Mouse (Mus musculus): ENCODE results near the gene Mpzl1.

Gene Mpzl1

DNA sequence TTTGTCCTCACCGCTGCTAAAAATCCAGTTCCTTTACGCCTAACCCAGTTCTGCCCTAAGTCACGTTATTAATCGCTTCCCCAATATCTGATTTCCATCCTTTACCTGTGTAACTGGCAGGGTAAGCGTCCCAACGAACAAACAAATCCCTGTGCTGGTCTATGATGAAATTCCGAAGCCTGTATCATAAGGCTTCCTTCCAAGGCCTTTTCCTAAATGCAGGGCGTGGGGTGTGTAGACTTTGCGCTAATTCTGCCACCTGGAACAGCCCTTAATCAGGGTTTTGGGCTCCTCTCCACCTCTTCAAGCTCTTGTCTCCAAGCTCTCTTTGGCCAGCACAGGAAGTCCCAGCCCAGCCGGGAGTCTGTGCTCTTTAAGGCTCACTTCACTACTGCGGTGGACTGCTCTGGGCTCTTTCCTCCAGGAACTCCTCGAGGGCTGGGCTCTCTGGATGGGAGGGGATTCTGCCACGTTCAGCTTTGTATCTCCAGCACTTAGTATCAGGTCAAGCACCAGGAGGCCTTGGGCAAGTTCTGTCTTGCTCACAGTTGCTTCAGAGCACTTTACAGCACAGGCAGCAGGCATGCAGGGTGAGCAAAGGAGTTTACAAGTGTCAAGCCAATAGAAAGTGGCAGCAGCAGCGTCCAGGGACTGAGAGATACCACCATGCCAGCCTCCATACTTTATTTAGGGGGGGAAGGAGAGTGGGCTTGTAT, 48.8 kb downstream of the Mpzl1 start:
- DNase-seq (ENCODE audit: low read depth in 1 of 2, low spot score in 2 of 2), result no peak

DNA sequence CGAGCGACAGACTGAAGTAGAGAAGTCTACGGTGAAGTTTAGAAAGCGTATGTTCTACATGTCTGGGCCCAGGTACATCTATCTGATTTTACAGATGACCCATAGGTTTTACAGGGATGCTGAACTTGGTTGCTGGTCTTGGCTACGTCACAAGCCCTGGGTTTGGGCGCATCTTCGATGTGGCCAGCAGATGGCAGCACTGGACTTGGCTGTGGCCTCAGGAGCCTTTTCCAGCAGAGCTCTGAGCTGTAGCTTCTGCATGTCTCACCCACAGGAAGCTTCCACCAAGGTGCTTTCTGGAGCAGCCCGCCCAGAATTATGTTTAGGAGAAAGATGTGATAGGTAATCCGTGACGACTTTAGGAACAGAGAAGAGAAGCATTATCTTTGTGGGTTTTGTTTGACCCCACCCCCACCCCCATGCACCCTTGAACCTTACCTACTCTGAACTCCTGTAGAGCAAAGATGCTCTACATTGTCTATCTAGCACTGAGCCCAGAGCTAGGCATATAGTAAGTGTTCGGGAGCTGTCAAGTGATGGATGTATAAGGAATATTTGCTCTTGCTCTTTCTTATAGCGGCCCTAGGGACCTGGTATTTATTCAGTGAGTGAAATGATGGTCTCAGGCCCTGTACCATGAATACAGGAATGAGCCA, 50.7 kb downstream of the Mpzl1 start:
- peak; percentile 56 to 76 for DNase-seq (ENCODE audit: low read depth in 1 of 2, low spot score in 2 of 2)

DNA sequence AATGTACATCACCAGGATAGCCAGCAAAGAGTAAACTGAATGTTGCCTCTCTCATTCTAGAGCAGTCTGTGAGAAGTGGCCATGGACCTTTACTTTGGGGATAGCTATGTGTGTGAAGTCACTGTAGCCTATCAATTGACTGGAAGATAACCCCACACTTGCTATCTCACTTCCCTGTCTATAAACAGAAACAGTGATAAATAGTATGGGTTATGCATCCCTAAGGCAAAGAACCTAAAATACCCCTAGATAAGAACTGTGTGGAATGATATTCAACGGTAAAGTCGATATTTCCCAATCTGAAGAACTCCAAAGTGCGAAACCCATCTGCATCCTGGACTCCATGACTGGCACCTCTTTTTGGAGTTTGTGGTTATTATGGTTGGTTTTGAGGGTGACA, 53.1 kb downstream of the Mpzl1 start:
- no peak for DNase-seq (ENCODE audit: low read depth in 1 of 2, low spot score in 2 of 2)

DNA sequence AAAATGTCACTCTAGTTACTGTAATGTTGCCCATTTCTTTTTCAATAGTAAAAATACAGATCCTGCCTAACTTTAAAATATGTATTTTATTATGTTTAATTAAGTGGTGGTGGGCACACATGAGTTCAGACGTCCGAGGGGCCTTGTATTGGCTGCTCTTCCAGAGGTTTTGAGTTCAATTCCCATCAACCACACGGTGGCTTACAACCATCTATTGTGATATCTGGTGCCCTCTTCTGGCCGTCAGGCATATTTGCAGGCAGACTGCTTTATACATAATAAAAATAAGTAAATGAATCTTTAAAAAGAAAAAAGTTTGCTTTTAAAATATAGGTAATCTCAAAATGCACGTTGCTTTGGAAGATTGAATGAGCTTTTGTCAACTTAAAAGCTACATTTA, 55.0 kb downstream of the Mpzl1 start:
- no peak for DNase-seq (ENCODE audit: low read depth in 1 of 2, low spot score in 2 of 2)

DNA sequence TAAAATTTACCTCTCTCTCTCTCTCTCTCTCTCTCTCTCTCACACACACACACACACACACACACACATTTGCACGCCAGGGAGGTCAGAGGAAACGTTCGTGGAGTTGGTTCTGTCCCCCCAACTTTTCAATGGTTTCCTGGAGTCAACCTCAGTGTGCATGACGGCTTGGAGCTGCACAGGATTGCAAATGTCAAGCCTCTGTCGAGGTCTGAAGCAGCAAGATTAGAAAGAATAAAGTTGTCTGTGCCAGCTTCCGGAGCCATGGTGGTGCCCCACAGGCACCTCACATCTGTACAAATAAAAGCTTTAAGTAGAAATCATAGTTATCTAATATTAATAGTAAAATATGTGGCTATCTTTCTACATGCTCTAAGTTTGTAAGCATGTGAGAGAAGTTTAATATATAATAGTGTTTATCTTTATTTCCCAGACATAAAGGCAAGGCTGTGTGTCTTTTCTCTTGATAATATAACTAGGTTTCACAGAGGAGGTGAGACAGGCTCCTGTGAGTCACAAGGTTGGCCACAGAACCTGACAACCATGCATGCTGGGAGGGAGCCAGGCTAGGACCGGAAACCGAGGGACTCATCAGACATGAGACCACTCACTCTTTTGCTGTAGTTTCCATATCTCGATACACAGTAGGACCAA, 57.8 kb downstream of the Mpzl1 start:
- no peak for DNase-seq (ENCODE audit: low read depth in 1 of 2, low spot score in 2 of 2)

DNA sequence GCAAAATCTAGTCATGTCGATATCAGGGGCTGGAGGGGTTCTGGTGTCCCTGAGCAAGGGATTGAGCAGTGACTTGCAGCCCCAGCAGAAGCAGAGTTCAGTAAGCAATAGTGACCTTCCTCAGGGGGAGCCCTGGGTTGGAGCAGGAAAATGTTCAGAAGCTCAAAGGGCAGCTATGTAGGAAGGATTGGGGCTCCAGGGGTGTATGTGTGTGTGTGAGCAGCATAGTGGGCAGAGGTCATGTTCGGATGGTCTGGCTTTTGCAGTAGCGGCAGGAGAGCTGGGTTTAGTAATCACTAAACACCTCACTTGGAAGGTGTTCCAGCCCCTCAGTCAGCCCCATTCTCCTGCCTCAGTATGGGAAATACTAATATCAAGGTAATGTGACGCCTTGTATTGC, 58.3 kb downstream of the Mpzl1 start:
- no peak for DNase-seq (ENCODE audit: low read depth in 1 of 2, low spot score in 2 of 2)

DNA sequence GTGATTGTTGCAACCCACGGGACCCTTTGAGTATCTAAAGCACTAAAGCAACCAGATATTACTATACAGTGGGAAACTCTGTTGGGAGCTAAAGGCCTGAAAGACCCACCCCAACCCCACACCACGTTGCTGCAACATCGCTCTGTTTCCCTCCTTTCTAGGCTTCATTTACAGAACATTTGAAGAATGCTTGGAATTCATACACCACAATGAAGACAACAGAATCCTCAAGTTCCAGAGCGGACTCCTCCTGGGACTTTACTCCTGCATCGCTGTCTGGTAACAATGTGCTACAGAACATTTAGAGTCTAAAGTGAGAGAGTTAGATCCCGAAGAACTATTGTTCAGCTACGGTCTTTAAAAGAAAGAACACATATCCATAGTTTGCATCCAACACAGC, 66.9 kb downstream of the Mpzl1 start:
- no peak for DNase-seq (ENCODE audit: low read depth in 1 of 2, low spot score in 2 of 2)

DNA sequence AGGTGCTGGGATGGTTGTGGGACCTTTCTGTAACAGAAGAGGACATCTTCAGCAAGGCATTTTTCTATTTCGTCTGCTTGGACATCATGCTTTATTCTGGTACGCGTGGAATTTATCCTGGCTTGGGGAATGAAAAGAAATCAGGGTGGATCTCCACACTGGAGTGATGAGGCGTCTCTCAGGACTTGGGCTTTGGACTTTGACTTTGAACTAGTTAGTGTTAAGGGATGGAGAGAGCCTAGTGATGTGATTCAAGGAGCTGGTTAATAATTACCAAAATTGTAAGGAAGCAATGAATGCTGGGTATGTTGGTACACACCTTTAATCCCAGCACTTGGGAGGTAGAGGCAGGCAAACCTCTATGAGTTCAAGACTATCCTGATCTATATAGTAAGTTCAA, 69.1 kb downstream of the Mpzl1 start:
- DNase-seq (ENCODE audit: low read depth in 1 of 2, low spot score in 2 of 2), result no peak

DNA sequence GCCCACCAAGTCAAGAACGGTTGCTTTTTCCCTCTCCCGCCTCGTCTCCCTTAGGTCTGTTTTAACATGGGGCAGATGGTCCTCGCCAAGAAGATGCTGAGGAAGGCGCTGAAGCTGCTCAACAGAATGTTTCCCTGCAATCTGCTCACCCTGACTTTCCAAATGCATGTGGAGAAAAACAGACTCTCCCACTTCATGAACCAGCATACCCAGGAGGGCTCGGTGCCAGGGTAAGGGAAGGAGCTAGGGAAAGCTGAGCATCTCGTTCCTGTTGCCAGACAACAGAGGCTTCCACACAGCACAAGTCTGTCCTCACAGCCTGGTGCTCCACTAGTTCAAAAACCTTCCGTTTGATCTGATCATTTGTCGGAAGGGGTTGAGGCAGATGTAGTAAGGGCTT, 75.3 kb downstream of the Mpzl1 start:
- DNase-seq (ENCODE audit: low read depth in 1 of 2, low spot score in 2 of 2), result no peak

DNA sequence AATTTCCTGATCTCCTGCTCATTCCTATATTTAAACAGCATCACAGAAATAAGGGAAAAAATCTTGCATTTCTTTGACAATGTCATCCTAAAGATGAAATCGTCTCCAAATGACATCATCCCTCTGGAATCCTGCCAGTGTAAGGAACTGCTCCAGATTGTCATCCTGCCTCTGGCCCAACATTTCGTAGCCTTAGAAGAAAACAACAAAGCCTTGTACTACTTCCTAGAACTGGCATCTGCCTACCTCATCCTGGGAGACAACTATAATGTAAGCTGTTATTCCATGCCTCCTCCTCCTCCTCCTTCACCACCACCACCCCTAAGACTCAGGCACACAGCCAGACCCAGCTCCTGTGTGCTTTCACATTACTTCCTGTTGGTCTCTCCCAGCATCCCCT, 77.6 kb downstream of the Mpzl1 start:
- DNase-seq (ENCODE audit: low read depth in 1 of 2, low spot score in 2 of 2), result no peak
